Mouse (Mus musculus): ENCODE results near the gene Pfkfb4. TPM values are rescaled to one million over a fixed set of nuclear protein-coding genes. Genes with fewer than 3 reads are reported as not detected.
A peak's percentile ranks its signal among the peaks of the same experiment; 100 is the strongest.

Pfkfb4 gene
- total and polyA plus RNA-seq, 3 experiments, result 4.1 to 9.3 (median 7.1) TPM

DNA sequence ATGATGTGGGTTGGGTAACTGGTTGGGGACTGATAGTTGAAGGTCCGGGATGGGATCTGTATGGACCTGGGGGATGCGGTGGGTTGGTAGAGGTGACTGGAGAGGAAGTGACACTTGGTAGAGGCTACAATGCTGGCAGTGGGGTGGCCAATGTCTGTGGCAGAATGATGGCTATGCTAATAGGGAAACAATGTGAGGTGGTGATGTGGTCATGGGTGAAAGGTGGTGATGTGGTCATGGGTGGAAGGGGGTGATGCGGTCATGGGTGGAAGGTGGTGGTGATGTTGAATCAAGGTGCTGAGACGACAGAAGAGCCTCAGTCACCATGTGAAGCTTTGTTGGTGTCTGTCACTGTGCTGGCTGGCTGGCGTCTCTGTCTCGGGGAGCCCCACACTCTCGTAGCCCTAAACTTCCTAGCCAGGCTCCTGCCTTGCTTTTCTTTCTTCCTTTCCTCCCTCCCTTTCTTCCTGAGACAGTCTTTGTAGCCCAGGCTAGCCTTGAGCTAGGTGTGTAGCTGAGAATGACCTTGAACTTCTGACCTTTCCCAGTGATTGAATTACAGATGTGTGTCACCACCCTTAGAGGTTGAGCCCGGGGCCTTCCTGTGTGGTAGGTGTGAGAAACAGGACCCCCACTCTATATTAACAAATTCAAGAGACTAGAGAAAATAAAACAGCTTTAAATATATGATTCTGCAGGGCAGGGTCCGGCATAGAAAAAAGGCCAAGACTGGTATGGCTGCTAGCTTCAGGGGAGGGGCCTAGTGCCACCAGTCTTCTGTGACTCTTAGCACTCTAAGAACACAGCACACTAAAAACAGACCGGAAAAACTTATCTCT lies 60.3 kb downstream of the Pfkfb4 start:
- ATAC-seq (ENCODE audit: extremely low read depth, insufficient number of reproducible peaks, low FRiP score, poor library complexity, severe bottlenecking), result no peak
- no peaks in the 10 kb centered on the region for H3K27me3 ChIP-seq (ENCODE audit: insufficient read depth, low read length)
- peaks cover 47% of the 10 kb centered on the region for H3K36me3 ChIP-seq (replicated peaks)
- H3K4me3 ChIP-seq (ENCODE audit: low read depth, low read length), result no peak overlapping the region
- peaks cover 53% of the 10 kb centered on the region for H3K4me1 ChIP-seq (ENCODE audit: insufficient read depth, low read depth, low read length)
- H3K9me3 ChIP-seq (replicated peaks), result no peaks in the 10 kb centered on the region
- TF ChIP-seq GATA1 (IDR thresholded peaks at IDR 0.05; ENCODE audit: borderline replicate concordance, low read length) (no peak), GATA2 (IDR thresholded peaks at IDR 0.05; ENCODE audit: borderline replicate concordance, low read depth, low read length) (no peak), POLR2AphosphoS5 (IDR thresholded peaks at IDR 0.05; ENCODE audit: insufficient replicate concordance, low read depth, low read length) (no peak), TAL1 (conservative IDR thresholded peaks at IDR 0.05; ENCODE audit: low read depth, low read length) (no peak), CTCF (IDR thresholded peaks at IDR 0.05; ENCODE audit: low read depth, low read length) (no peak)
- DNase-seq (ENCODE audit: low spot score), result no peak

DNA sequence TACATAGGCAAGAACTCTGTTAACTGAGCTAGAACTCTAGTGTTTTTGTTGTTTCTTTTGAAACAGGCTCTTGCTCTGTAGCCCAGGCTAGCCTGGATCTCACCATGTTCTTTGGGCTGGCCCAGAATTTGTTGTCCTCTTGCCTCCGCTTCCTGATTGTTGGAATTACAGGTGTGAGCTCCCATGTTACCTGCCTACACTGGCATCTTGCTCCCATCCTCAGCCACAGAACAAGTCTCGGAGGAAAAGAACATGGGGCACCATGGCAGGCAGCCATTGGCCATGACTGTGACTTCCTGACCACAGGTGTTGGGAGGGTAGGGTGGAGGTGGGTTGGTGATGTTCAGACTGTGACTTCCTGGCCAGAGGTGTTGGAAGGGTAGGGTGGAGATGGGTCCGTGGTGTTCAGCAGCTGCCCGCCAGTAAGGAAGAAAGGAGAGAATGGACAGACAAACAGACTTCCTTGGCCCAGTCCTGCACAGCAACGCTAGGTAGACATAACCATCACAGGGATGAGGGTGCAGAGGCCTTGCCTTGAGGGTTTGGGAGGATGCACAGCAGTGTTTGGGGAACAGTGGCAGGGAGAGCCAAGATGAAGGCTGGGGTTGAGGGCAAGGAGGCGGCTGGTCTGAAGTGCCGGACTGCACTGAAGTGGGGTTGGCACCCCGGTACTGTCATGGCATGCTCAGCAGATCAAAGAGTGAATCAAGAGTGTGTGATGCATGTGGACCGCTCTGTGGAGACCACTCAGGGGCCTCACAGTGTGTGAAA lies 61.1 kb downstream of the Pfkfb4 start:
- DNase-seq (ENCODE audit: low spot score) (no peak), ATAC-seq (ENCODE audit: extremely low read depth, insufficient number of reproducible peaks, low FRiP score, poor library complexity, severe bottlenecking) (no peak)
- peaks cover 55% of the 10 kb centered on the region for H3K36me3 ChIP-seq (replicated peaks)
- TF ChIP-seq POLR2AphosphoS5 (IDR thresholded peaks at IDR 0.05; ENCODE audit: insufficient replicate concordance, low read depth, low read length), result no peak
- TF ChIP-seq CTCF (IDR thresholded peaks at IDR 0.05; ENCODE audit: low read depth, low read length), result no peak
- TF ChIP-seq GATA2 (IDR thresholded peaks at IDR 0.05; ENCODE audit: borderline replicate concordance, low read depth, low read length), result no peak
- TF ChIP-seq TAL1 (conservative IDR thresholded peaks at IDR 0.05; ENCODE audit: low read depth, low read length), result no peak
- TF ChIP-seq GATA1 (IDR thresholded peaks at IDR 0.05; ENCODE audit: borderline replicate concordance, low read length), result no peak
- no peaks in the 10 kb centered on the region for H3K9me3 ChIP-seq (replicated peaks)
- 0 out of 2 replicates have a peak overlapping the region, but pooled peaks have one; percentile 4 for H3K4me3 ChIP-seq (ENCODE audit: low read depth, low read length)
- H3K4me1 ChIP-seq (ENCODE audit: insufficient read depth, low read depth, low read length), result peaks cover 61% of the 10 kb centered on the region
- no peaks in the 10 kb centered on the region for H3K27me3 ChIP-seq (ENCODE audit: insufficient read depth, low read length)

DNA sequence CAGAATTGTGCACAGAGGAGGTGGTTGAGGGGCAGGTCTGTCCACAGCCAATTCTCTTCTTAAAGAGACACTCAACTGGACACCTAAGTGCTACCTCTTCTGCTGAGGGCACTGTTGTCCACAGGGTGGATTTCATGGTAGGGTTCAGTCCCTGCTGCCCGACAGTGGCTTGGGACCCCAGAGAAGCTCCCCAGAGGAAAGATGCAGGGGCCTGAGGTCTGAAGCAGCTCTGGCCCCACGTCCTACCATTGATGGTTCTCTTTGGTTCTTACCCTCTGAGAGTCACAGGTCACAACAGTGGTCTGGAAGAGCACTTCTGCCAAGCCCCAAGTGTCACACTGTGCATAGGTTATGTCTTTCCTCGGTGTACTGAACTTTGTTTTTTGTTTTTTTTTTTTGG lies 61.8 kb downstream of the Pfkfb4 start:
- no peak overlapping the region for H3K4me3 ChIP-seq (ENCODE audit: low read depth, low read length)
- ATAC-seq (ENCODE audit: extremely low read depth, insufficient number of reproducible peaks, low FRiP score, poor library complexity, severe bottlenecking) (no peak), DNase-seq (ENCODE audit: low spot score) (no peak)
- H3K27me3 ChIP-seq (ENCODE audit: insufficient read depth, low read length), result no peaks in the 10 kb centered on the region
- peaks cover 68% of the 10 kb centered on the region for H3K4me1 ChIP-seq (ENCODE audit: insufficient read depth, low read depth, low read length)
- H3K36me3 ChIP-seq (replicated peaks), result peaks cover 62% of the 10 kb centered on the region
- no peak for TF ChIP-seq CTCF (IDR thresholded peaks at IDR 0.05; ENCODE audit: low read depth, low read length)
- TF ChIP-seq TAL1 (conservative IDR thresholded peaks at IDR 0.05; ENCODE audit: low read depth, low read length), result no peak
- no peak for TF ChIP-seq GATA1 (IDR thresholded peaks at IDR 0.05; ENCODE audit: borderline replicate concordance, low read length)
- TF ChIP-seq POLR2AphosphoS5 (IDR thresholded peaks at IDR 0.05; ENCODE audit: insufficient replicate concordance, low read depth, low read length), result no peak
- no peak for TF ChIP-seq GATA2 (IDR thresholded peaks at IDR 0.05; ENCODE audit: borderline replicate concordance, low read depth, low read length)
- no peaks in the 10 kb centered on the region for H3K9me3 ChIP-seq (replicated peaks)

DNA sequence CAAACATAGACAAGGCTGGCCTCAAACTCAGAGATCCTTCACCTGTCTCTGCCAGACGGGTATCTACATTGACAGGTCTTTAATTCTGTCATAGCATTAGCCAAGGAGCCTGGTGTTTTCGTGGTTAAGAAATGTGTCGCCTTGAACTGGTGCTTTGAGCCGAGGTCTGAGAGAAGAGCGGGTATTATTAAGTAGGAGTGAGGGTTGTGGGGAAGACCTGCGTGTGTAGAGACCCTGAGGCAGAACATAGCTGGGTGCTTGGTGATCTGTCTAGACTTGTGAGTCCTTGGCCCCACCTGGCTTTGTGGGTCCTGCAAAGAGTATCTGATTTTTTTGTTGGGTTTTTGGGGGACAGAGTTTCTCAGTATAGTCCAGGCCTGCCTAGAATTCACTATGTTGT lies 62.3 kb downstream of the Pfkfb4 start:
- no peak for TF ChIP-seq POLR2AphosphoS5 (IDR thresholded peaks at IDR 0.05; ENCODE audit: insufficient replicate concordance, low read depth, low read length)
- no peak for TF ChIP-seq CTCF (IDR thresholded peaks at IDR 0.05; ENCODE audit: low read depth, low read length)
- TF ChIP-seq TAL1 (conservative IDR thresholded peaks at IDR 0.05; ENCODE audit: low read depth, low read length), result no peak
- no peak for TF ChIP-seq GATA1 (IDR thresholded peaks at IDR 0.05; ENCODE audit: borderline replicate concordance, low read length)
- TF ChIP-seq GATA2 (IDR thresholded peaks at IDR 0.05; ENCODE audit: borderline replicate concordance, low read depth, low read length), result no peak
- Histone ChIP-seq H3K9me3 (replicated peaks) (no peaks in the 10 kb centered on the region), H3K27me3 (ENCODE audit: insufficient read depth, low read length) (no peaks in the 10 kb centered on the region), H3K36me3 (replicated peaks) (peaks cover 67% of the 10 kb centered on the region), H3K4me3 (ENCODE audit: low read depth, low read length) (no peak overlapping the region), H3K4me1 (ENCODE audit: insufficient read depth, low read depth, low read length) (peaks cover 73% of the 10 kb centered on the region)
- DNase-seq (ENCODE audit: low spot score), result no peak
- no peak for ATAC-seq (ENCODE audit: extremely low read depth, insufficient number of reproducible peaks, low FRiP score, poor library complexity, severe bottlenecking)

DNA sequence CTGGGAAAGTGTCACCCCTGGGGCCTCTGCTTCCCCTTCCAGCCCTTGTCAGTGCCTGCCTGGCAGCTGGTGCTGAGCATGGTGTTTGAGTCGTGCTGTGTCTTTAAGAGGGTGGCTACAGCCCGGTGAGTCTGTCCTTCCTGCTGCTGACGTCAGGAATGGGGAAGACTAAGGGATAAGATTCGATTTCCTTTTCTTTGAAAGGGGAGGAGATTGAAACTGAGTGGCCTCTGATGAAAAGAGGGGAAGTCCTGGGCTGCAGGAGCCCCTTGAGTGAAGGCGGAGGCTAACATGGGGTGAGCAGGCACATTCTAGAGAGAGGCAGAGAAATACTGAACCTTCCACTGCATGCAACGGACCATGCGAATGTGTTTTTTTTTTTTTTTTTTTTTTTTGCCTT lies 63.1 kb downstream of the Pfkfb4 start:
- Histone ChIP-seq H3K27me3 (ENCODE audit: insufficient read depth, low read length) (no peaks in the 10 kb centered on the region), H3K4me1 (ENCODE audit: insufficient read depth, low read depth, low read length) (peaks cover 80% of the 10 kb centered on the region), H3K36me3 (replicated peaks) (peaks cover 69% of the 10 kb centered on the region), H3K9me3 (replicated peaks) (no peaks in the 10 kb centered on the region), H3K4me3 (ENCODE audit: low read depth, low read length) (peak overlapping the region; percentile 67)
- peak; percentile 84 for DNase-seq (ENCODE audit: low spot score)
- ATAC-seq (ENCODE audit: extremely low read depth, insufficient number of reproducible peaks, low FRiP score, poor library complexity, severe bottlenecking), result peak; percentile 62
- TF ChIP-seq GATA1 (IDR thresholded peaks at IDR 0.05; ENCODE audit: borderline replicate concordance, low read length) (no peak), CTCF (IDR thresholded peaks at IDR 0.05; ENCODE audit: low read depth, low read length) (no peak), POLR2AphosphoS5 (IDR thresholded peaks at IDR 0.05; ENCODE audit: insufficient replicate concordance, low read depth, low read length) (no peak), GATA2 (IDR thresholded peaks at IDR 0.05; ENCODE audit: borderline replicate concordance, low read depth, low read length) (no peak)
